Mouse (Mus musculus): ENCODE data around the gene Dennd5b.

The Dennd5b gene

GRCm38 (mm10) chr6:149100174-149101075, 1.1 kb downstream of the Dennd5b start:
- DNase-seq: peak; percentile 2

GRCm38 (mm10) chr6:149098993-149099392, 2.5 kb downstream of the Dennd5b start:
- DNase-seq: no peak

- no peak for DNase-seq
Measured at GRCm38 (mm10) chr6:149097276-149097675, 4.2 kb downstream of the Dennd5b start.

GRCm38 (mm10) chr6:149096233-149096632, 5.2 kb downstream of the Dennd5b start:
- DNase-seq: no peak

GRCm38 (mm10) chr6:149095389-149095788, 6.1 kb downstream of the Dennd5b start:
- DNase-seq: no peak

GRCm38 (mm10) chr6:149094555-149094954, 6.9 kb downstream of the Dennd5b start:
- DNase-seq: no peak

GRCm38 (mm10) chr6:149093465-149093864, 8.0 kb downstream of the Dennd5b start:
- no peak for DNase-seq

GRCm38 (mm10) chr6:149092406-149092805, 9.1 kb downstream of the Dennd5b start:
- no peak for DNase-seq

GRCm38 (mm10) chr6:149077136-149077808, 24.2 kb downstream of the Dennd5b start:
- DNase-seq: no peak

GRCm38 (mm10) chr6:149073854-149074253, 27.6 kb downstream of the Dennd5b start:
- DNase-seq: no peak

- DNase-seq: no peak
Measured at GRCm38 (mm10) chr6:149072873-149073272, 28.6 kb downstream of the Dennd5b start.

GRCm38 (mm10) chr6:149070592-149071124, 30.8 kb downstream of the Dennd5b start:
- DNase-seq: no peak

GRCm38 (mm10) chr6:149063382-149063781, 38.1 kb downstream of the Dennd5b start:
- no peak for DNase-seq

- DNase-seq: no peak
Measured at GRCm38 (mm10) chr6:149060670-149061387, 40.7 kb downstream of the Dennd5b start.

- DNase-seq: peak; percentile 2
Measured at GRCm38 (mm10) chr6:149057947-149058391, 43.5 kb downstream of the Dennd5b start.

- no peak for DNase-seq
Measured at GRCm38 (mm10) chr6:149054780-149055179, 46.7 kb downstream of the Dennd5b start.

GRCm38 (mm10) chr6:149050978-149051723, 50.3 kb downstream of the Dennd5b start:
- no peak for DNase-seq

- no peak for DNase-seq
Measured at GRCm38 (mm10) chr6:149040099-149040498, 61.4 kb downstream of the Dennd5b start.

- no peak for DNase-seq
Measured at GRCm38 (mm10) chr6:149032198-149032597, 69.3 kb downstream of the Dennd5b start.

- no peak for DNase-seq
Measured at GRCm38 (mm10) chr6:149031377-149031776, 70.1 kb downstream of the Dennd5b start.

- DNase-seq: no peak
Measured at GRCm38 (mm10) chr6:149018431-149018830, 83.0 kb downstream of the Dennd5b start.

- DNase-seq: no peak
Measured at GRCm38 (mm10) chr6:149010766-149011301, 90.6 kb downstream of the Dennd5b start.

Data from thymus, postnatal 25 days (tissue).